Mouse (Mus musculus) brain, embryonic 14.5 days (tissue): ENCODE measurements at regions not wholly inside any gene's neighbourhood (a gene's known extent, or its start where the extent isn't known, plus 50 kb on each side); places are given as distances from the start of the nearest gene placed in this dataset.

Experiments used
- CTCF ChIP-seq: fragments of 200-500 bp; IDR thresholded peaks from 2 replicates; pipeline ENCODE4 v1.5.1; 2012; ENCODE audit warnings: inconsistent platforms, mild to moderate bottlenecking, moderate library complexity, borderline replicate concordance; ENCODE audit not compliant: insufficient read depth, insufficient read length; ENCODE audit errors: extremely low read depth
- POLR2A ChIP-seq: fragments of 200-500 bp; IDR thresholded peaks from 2 replicates; pipeline ENCODE4 v1.6.1; 2012; ENCODE audit warnings: mild to moderate bottlenecking, inconsistent platforms, borderline replicate concordance; ENCODE audit not compliant: poor library complexity, insufficient read depth, insufficient read length, severe bottlenecking; ENCODE audit errors: extremely low read depth

GRCm38 (mm10) chr9:98668423-98669330 is 67.2 kb upstream of the Mrps22 start:
- TF ChIP-seq POLR2A (no peak), CTCF (no peak)
